Mouse (Mus musculus): ENCODE measurements at regions not wholly inside any gene's neighbourhood (a gene's known extent, or its start where the extent isn't known, plus 50 kb on each side); places are given as distances from the start of the nearest gene placed in this dataset.

GRCm38 (mm10) chr13:116143022-116143421 is 166.5 kb downstream of the Isl1 start:
- H3K36me3 ChIP-seq (ENCODE audit: control insufficient read depth, insufficient read depth, low read length) = no peaks in the 10 kb centered on the region
- H3K27ac ChIP-seq (ENCODE audit: low read length) = no peak overlapping the region
- H3K27me3 ChIP-seq (ENCODE audit: control insufficient read depth, insufficient read depth, low read length) = no peaks in the 10 kb centered on the region
- ATAC-seq (ENCODE audit: insufficient number of reproducible peaks, insufficient read depth, low FRiP score, low read depth) = no peak
- H3K9ac ChIP-seq (replicated peaks; ENCODE audit: low read depth, low read length) = no peak overlapping the region
- no peaks in the 10 kb centered on the region for H3K9me3 ChIP-seq (ENCODE audit: control insufficient read depth, low read depth, low read length)
- WGBS = 38% methylated on average over 5 of the region's 5 CpGs
- H3K4me3 ChIP-seq (ENCODE audit: low read depth, low read length) = no peak overlapping the region
- no peaks in the 10 kb centered on the region for H3K4me1 ChIP-seq (ENCODE audit: control insufficient read depth, insufficient read depth, low read length)
- H3K4me2 ChIP-seq (replicated peaks; ENCODE audit: low read depth, low read length) = no peak overlapping the region

- no peaks in the 10 kb centered on the region for H3K9me3 ChIP-seq (ENCODE audit: control insufficient read depth, low read depth, low read length)
- H3K27ac ChIP-seq (ENCODE audit: low read length) = no peak overlapping the region
- H3K4me2 ChIP-seq (replicated peaks; ENCODE audit: low read depth, low read length) = no peak overlapping the region
- no peak overlapping the region for H3K4me3 ChIP-seq (ENCODE audit: low read depth, low read length)
- H3K4me1 ChIP-seq (ENCODE audit: control insufficient read depth, insufficient read depth, low read length) = no peaks in the 10 kb centered on the region
- H3K9ac ChIP-seq (replicated peaks; ENCODE audit: low read depth, low read length) = no peak overlapping the region
- no peaks in the 10 kb centered on the region for H3K27me3 ChIP-seq (ENCODE audit: control insufficient read depth, insufficient read depth, low read length)
- WGBS = 86% methylated on average over 1 of the region's 1 CpGs
- ATAC-seq (ENCODE audit: insufficient number of reproducible peaks, insufficient read depth, low FRiP score, low read depth) = no peak
- no peaks in the 10 kb centered on the region for H3K36me3 ChIP-seq (ENCODE audit: control insufficient read depth, insufficient read depth, low read length)
Observed at GRCm38 (mm10) chr13:116118664-116119063, 190.8 kb downstream of the Isl1 start.

- WGBS = 82% methylated on average over 7 of the region's 7 CpGs
- H3K9ac ChIP-seq (replicated peaks; ENCODE audit: low read depth, low read length) = no peak overlapping the region
Observed at GRCm38 (mm10) chr13:116111032-116111808, 198.3 kb downstream of the Isl1 start.

GRCm38 (mm10) chr13:116110578-116110977 is 198.9 kb downstream of the Isl1 start:
- no peak overlapping the region for H3K4me2 ChIP-seq (replicated peaks; ENCODE audit: low read depth, low read length)
- 97% methylated on average over 2 of the region's 2 CpGs for WGBS
- H3K4me1 ChIP-seq (ENCODE audit: control insufficient read depth, insufficient read depth, low read length) = no peaks in the 10 kb centered on the region
- no peaks in the 10 kb centered on the region for H3K36me3 ChIP-seq (ENCODE audit: control insufficient read depth, insufficient read depth, low read length)
- H3K4me3 ChIP-seq (ENCODE audit: low read depth, low read length) = no peak overlapping the region
- ATAC-seq (ENCODE audit: insufficient number of reproducible peaks, insufficient read depth, low FRiP score, low read depth) = no peak
- no peak overlapping the region for H3K27ac ChIP-seq (ENCODE audit: low read length)
- H3K9ac ChIP-seq (replicated peaks; ENCODE audit: low read depth, low read length) = no peak overlapping the region
- H3K9me3 ChIP-seq (ENCODE audit: control insufficient read depth, low read depth, low read length) = no peaks in the 10 kb centered on the region
- H3K27me3 ChIP-seq (ENCODE audit: control insufficient read depth, insufficient read depth, low read length) = no peaks in the 10 kb centered on the region

More at GRCm38 (mm10) chr13:116111032-116111808, 198.3 kb downstream of the Isl1 start:
- Histone ChIP-seq H3K4me3 (ENCODE audit: low read depth, low read length) (no peak overlapping the region), H3K36me3 (ENCODE audit: control insufficient read depth, insufficient read depth, low read length) (no peaks in the 10 kb centered on the region), H3K9me3 (ENCODE audit: control insufficient read depth, low read depth, low read length) (no peaks in the 10 kb centered on the region), H3K4me1 (ENCODE audit: control insufficient read depth, insufficient read depth, low read length) (no peaks in the 10 kb centered on the region), H3K27ac (ENCODE audit: low read length) (no peak overlapping the region), H3K27me3 (ENCODE audit: control insufficient read depth, insufficient read depth, low read length) (no peaks in the 10 kb centered on the region), H3K4me2 (replicated peaks; ENCODE audit: low read depth, low read length) (no peak overlapping the region)
- ATAC-seq (ENCODE audit: insufficient number of reproducible peaks, insufficient read depth, low FRiP score, low read depth) = no peak

GRCm38 (mm10) chr13:116087541-116088308 is 221.8 kb downstream of the Isl1 start:
- no peak for ATAC-seq (ENCODE audit: insufficient number of reproducible peaks, insufficient read depth, low FRiP score, low read depth)
- H3K36me3 ChIP-seq (ENCODE audit: control insufficient read depth, insufficient read depth, low read length) = no peaks in the 10 kb centered on the region
- WGBS = 68% methylated on average over 4 of the region's 4 CpGs
- no peak overlapping the region for H3K4me2 ChIP-seq (replicated peaks; ENCODE audit: low read depth, low read length)
- no peak overlapping the region for H3K4me3 ChIP-seq (ENCODE audit: low read depth, low read length)
- H3K27me3 ChIP-seq (ENCODE audit: control insufficient read depth, insufficient read depth, low read length) = no peaks in the 10 kb centered on the region
- H3K4me1 ChIP-seq (ENCODE audit: control insufficient read depth, insufficient read depth, low read length) = no peaks in the 10 kb centered on the region
- H3K27ac ChIP-seq (ENCODE audit: low read length) = no peak overlapping the region
- H3K9ac ChIP-seq (replicated peaks; ENCODE audit: low read depth, low read length) = no peak overlapping the region
- H3K9me3 ChIP-seq (ENCODE audit: control insufficient read depth, low read depth, low read length) = no peaks in the 10 kb centered on the region

- H3K9ac ChIP-seq (replicated peaks; ENCODE audit: low read depth, low read length) = no peak overlapping the region
- WGBS = 83% methylated on average over 1 of the region's 1 CpGs
- no peaks in the 10 kb centered on the region for H3K9me3 ChIP-seq (ENCODE audit: control insufficient read depth, low read depth, low read length)
- no peak overlapping the region for H3K4me2 ChIP-seq (replicated peaks; ENCODE audit: low read depth, low read length)
- ATAC-seq (ENCODE audit: insufficient number of reproducible peaks, insufficient read depth, low FRiP score, low read depth) = no peak
- no peaks in the 10 kb centered on the region for H3K4me1 ChIP-seq (ENCODE audit: control insufficient read depth, insufficient read depth, low read length)
- no peaks in the 10 kb centered on the region for H3K36me3 ChIP-seq (ENCODE audit: control insufficient read depth, insufficient read depth, low read length)
- no peak overlapping the region for H3K27ac ChIP-seq (ENCODE audit: low read length)
- H3K27me3 ChIP-seq (ENCODE audit: control insufficient read depth, insufficient read depth, low read length) = no peaks in the 10 kb centered on the region
- H3K4me3 ChIP-seq (ENCODE audit: low read depth, low read length) = no peak overlapping the region
Observed at GRCm38 (mm10) chr13:116087140-116087539, 222.3 kb downstream of the Isl1 start.

GRCm38 (mm10) chr13:116056976-116057647 is 252.4 kb downstream of the Isl1 start:
- ATAC-seq (ENCODE audit: insufficient number of reproducible peaks, insufficient read depth, low FRiP score, low read depth) = no peak
- Histone ChIP-seq H3K4me1 (ENCODE audit: control insufficient read depth, insufficient read depth, low read length) (no peaks in the 10 kb centered on the region), H3K27ac (ENCODE audit: low read length) (no peak overlapping the region), H3K9ac (replicated peaks; ENCODE audit: low read depth, low read length) (no peak overlapping the region), H3K36me3 (ENCODE audit: control insufficient read depth, insufficient read depth, low read length) (no peaks in the 10 kb centered on the region), H3K4me3 (ENCODE audit: low read depth, low read length) (no peak overlapping the region), H3K27me3 (ENCODE audit: control insufficient read depth, insufficient read depth, low read length) (no peaks in the 10 kb centered on the region), H3K9me3 (ENCODE audit: control insufficient read depth, low read depth, low read length) (no peaks in the 10 kb centered on the region), H3K4me2 (replicated peaks; ENCODE audit: low read depth, low read length) (no peak overlapping the region)
- WGBS = 81% methylated on average over 5 of the region's 5 CpGs

GRCm38 (mm10) chr13:116056112-116056652 is 253.3 kb downstream of the Isl1 start:
- WGBS = 79% methylated on average over 3 of the region's 3 CpGs
- Histone ChIP-seq H3K27ac (ENCODE audit: low read length) (no peak overlapping the region), H3K4me1 (ENCODE audit: control insufficient read depth, insufficient read depth, low read length) (no peaks in the 10 kb centered on the region), H3K4me2 (replicated peaks; ENCODE audit: low read depth, low read length) (no peak overlapping the region), H3K27me3 (ENCODE audit: control insufficient read depth, insufficient read depth, low read length) (no peaks in the 10 kb centered on the region), H3K36me3 (ENCODE audit: control insufficient read depth, insufficient read depth, low read length) (no peaks in the 10 kb centered on the region), H3K4me3 (ENCODE audit: low read depth, low read length) (no peak overlapping the region), H3K9me3 (ENCODE audit: control insufficient read depth, low read depth, low read length) (no peaks in the 10 kb centered on the region), H3K9ac (replicated peaks; ENCODE audit: low read depth, low read length) (no peak overlapping the region)
- no peak for ATAC-seq (ENCODE audit: insufficient number of reproducible peaks, insufficient read depth, low FRiP score, low read depth)

All from stomach, embryonic 14.5 days (tissue).